Mouse (Mus musculus): Measurements from ENCODE around the gene Mosmo.
A peak's percentile ranks its signal among the peaks of the same experiment; 100 is the strongest.

Mosmo gene

GRCm38 (mm10) chr7:120677001-120677643 lies at the start of gene Mosmo:
TSS of gene Mosmo (plus strand) at chr7:120677618.
- peak; percentile 79 for DNase-seq

- no peak for DNase-seq
Measured at GRCm38 (mm10) chr7:120632518-120632917, 44.9 kb upstream of the Mosmo start.

GRCm38 (mm10) chr7:120634301-120634700 lies 43.1 kb upstream of the Mosmo start:
- DNase-seq = no peak

GRCm38 (mm10) chr7:120634711-120635361 lies 42.6 kb upstream of the Mosmo start, which contains the start of gene Uqcrc2:
TSS of gene Uqcrc2 (plus strand) at chr7:120635176.
- DNase-seq = peak; percentile 83

GRCm38 (mm10) chr7:120635362-120635781 lies 42.0 kb upstream of the Mosmo start:
- DNase-seq = no peak

- DNase-seq = no peak
Measured at GRCm38 (mm10) chr7:120635821-120636220, 41.6 kb upstream of the Mosmo start.

- no peak for DNase-seq
Measured at GRCm38 (mm10) chr7:120643217-120643616, 34.2 kb upstream of the Mosmo start.

DNA sequence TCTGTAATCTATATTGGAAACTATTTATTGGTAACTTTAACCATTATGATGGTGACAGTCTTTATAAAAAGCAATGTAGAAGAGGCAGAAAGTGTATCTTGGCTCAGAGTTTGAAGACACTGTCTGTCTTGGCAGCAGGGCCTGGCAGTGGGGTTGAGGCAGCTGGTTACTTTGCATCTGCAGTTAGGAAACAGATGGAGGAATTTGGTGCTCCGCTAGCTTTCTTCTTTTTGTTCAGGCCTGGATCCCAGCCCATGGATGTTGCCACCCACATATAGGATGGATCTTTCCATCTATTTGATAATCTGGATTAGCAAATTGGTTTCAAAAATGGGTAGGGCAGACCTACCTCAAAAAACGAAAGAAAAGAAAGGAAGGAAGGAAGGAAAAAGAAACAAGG lies 29.6 kb upstream of the Mosmo start:
- DNase-seq = no peak

- no peak for DNase-seq
Measured at GRCm38 (mm10) chr7:120662079-120662478, 15.3 kb upstream of the Mosmo start.

DNA sequence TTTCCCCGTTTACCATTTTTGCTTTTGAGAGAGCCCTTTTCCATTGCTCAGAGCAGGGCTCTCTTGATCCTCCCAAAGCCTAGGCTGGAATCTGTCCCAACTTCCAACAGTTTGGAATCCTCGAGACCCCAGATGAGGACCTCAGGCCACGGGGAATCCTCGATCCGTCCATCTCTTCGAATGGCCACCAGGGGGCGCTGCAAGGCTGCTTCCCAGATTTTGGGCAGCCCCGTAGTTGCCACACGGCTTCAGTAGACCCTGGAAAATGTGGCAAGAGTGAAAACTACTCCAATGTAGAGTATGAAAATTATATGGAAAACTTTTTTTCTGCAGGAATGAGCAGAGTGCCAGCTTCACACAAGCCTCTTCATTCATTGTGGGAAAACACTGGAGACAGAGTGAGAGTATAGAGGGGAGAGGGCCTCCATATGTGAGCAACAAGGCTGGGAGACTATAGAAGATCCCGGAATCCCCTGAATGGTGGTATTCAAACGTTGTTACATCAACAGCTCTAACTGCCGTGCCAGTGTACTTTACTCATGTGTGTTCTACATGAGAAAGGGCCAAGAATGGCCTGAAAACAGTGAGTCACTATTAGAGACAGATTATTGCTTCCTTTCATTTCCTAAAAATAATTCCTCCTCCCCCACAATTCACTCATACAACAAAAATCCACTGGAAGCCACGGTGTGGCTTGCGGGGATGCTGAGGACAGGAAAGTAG lies 7.1 kb upstream of the Mosmo start, which contains the start of gene Pdzd9:
TSS of gene Pdzd9 (minus strand) at position 191 of the 723 bp plus-strand sequence.
- DNase-seq = peak; percentile 92

DNA sequence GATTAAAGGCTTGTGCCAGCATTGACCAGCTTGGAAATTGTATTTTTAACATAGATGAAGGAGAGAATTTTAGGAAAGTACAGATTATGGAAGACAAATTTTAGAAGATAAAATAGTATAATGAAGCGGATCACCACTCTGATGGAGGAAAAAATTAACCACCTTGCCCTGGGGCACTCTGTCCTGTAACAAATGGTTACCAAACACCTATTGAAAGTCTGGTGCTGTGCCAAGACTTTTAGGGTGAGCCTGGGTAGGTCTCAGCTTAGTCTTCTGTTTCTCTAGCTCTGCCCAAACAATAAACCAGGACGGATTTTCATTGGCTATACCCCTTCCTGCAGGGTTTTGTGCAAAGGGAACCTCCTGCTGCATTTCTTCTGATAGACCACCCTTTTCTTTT lies 6.1 kb upstream of the Mosmo start:
- no peak for DNase-seq

- peak; percentile 37 for DNase-seq
Measured at GRCm38 (mm10) chr7:120677764-120678531, 530 bp downstream of the Mosmo start.

- DNase-seq = no peak
Measured at GRCm38 (mm10) chr7:120679023-120679422, 1.6 kb downstream of the Mosmo start.

GRCm38 (mm10) chr7:120682002-120682401 lies 4.6 kb downstream of the Mosmo start:
- no peak for DNase-seq

- DNase-seq = no peak
Measured at GRCm38 (mm10) chr7:120684731-120685161, 7.3 kb downstream of the Mosmo start.

- no peak for DNase-seq
Measured at GRCm38 (mm10) chr7:120685227-120685626, 7.8 kb downstream of the Mosmo start.

DNA sequence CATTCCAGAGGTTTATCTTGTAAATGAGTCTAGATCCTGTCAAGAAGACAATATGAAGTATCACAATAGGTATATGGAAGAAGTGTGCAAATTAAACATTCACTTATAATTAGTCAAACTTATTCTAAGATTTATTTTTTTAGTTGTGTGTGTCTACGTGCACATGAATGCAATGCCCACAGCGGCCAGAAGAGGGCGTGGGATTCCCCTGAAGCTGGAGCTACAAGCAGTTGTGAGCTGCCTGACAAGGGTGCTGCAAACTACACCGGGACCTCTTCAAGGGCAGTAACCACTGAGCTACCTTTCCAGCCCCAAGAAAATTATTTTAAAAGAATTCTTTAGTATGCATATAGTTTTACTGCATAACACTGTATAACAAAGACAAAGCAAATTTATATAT lies 13.2 kb downstream of the Mosmo start:
- peak; percentile 30 for DNase-seq

DNA sequence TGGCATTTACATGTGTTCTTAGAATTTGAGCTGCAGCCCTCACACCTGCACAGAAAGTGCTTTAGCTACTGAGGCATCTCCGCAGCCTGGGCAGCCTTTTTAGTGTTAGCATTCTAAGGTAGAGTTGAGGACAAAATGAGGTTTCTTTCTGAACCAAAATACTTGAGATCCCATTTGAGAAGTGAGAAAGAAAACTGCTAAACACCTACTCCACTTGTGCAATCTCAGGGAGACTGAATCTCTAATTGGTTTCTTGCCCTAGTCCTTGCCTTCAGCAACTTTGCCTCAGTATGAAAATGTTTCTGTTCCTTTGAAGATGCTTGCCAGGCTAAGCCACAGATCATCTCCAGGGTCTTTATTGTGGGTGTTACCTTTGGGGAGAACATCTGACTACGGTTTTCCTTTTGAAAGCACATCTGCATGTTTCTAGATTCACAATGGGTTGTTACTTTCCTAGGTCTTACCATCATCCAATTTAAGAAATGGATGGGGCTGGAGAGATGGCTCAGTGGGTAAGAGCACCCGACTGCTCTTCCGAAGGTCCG lies 16.5 kb downstream of the Mosmo start:
- DNase-seq = no peak

DNA sequence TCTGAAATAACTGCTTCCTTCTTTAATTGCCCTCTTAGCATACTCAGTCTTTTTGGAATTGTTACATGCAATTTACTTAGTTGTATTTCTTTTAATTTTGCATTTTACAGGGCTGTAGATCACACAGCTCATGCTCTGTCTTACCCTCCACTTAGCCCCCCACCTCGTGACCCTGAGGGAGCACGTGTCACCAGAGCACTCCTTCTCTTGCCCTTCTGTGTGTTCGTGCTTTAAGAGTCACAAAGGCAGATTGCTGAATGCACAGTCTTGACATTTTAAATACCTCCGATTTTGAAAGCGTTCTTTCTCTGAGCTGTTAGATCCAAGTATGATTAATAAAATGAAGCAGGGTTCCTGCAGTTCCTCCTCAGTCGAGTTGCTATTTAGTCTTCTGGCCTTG lies 17.8 kb downstream of the Mosmo start:
- no peak for DNase-seq

GRCm38 (mm10) chr7:120695641-120696040 lies 18.2 kb downstream of the Mosmo start:
- DNase-seq = no peak

GRCm38 (mm10) chr7:120696331-120696730 lies 18.9 kb downstream of the Mosmo start:
- DNase-seq = no peak

DNA sequence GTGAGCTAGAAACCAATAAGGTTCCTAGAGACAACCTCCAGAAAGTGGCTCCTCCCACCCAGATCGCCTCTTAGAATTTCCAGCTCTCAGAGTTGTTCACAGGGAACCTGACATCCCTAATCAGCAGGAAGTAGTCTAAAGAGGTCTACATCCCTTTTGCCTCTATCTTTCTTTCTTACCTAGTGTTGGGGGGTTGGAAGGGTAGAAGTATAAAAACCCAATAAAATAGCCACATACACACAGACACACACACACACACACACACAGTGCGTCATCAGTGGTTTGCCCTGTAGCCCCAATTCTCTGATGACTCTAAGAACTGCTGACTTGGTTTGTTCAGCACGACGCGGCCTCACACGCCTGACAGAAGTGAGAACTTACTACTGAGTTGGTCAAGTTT lies 22.2 kb downstream of the Mosmo start:
- DNase-seq = no peak

- DNase-seq = no peak
Measured at GRCm38 (mm10) chr7:120703888-120704287, 26.5 kb downstream of the Mosmo start.

Data from right cerebral cortex, postnatal 4 days (tissue).